Mouse (Mus musculus) stomach, postnatal 0 days (tissue): ENCODE results near the gene S100a2.

ENCODE experiments used
- CTCF ChIP-seq: IDR thresholded peaks from 2 replicates; pipeline ENCODE4 v1.5.1; 2016; ENCODE audit warnings: antibody characterized with exemption, low read depth, mild to moderate bottlenecking, moderate library complexity
- EP300 ChIP-seq: optimal IDR thresholded peaks from 2 replicates; pipeline ENCODE3; 2016; ENCODE audit warnings: antibody characterized with exemption

DNA sequence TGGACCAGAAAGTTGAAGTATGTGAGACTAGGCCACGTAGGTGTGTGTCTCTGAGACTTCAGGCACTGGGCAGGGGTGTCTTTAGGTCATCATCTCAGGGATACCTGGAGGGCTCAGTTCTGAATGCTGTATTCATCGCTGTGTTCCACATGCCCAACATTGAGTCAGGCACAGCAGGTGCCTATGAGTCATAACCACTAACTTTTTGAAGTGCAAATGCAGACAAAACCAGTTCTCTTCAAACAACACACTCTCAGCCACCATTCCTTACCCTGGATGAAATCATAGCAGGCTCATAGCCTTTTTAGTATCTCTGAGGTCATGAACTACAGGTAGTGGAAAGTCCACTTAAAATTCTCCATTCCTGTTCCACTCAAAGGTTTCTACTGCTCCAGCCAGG, 39.3 kb downstream of the S100a2 start:
- TF ChIP-seq EP300 (no peak), CTCF (no peak)
